Mouse (Mus musculus): ENCODE results near the gene Runx2. TPM values are rescaled to one million over a fixed set of nuclear protein-coding genes. Genes with fewer than 3 reads are reported as not detected.

The Runx2 gene
- total RNA-seq, 2 experiments from 2014 or later: 0.35 to 0.41 TPM

- DNase-seq: peak in 1 of 2 experiments; percentile 18
Observed at GRCm38 (mm10) chr17:44618691-44619090, 195.9 kb downstream of the Runx2 start.

GRCm38 (mm10) chr17:44618175-44618574 lies 196.4 kb downstream of the Runx2 start:
- DNase-seq: peak; percentile 44 to 57

GRCm38 (mm10) chr17:44617741-44618140 lies 196.9 kb downstream of the Runx2 start:
- DNase-seq: no peak

- DNase-seq: peak; percentile 23 to 51
Observed at GRCm38 (mm10) chr17:44613716-44614715, 200.6 kb downstream of the Runx2 start.

- no peak for DNase-seq
Observed at GRCm38 (mm10) chr17:44612641-44613040, 202.0 kb downstream of the Runx2 start.

- no peak for DNase-seq
Observed at GRCm38 (mm10) chr17:44612002-44612401, 202.6 kb downstream of the Runx2 start.

- DNase-seq: no peak
Observed at GRCm38 (mm10) chr17:44611543-44611942, 203.1 kb downstream of the Runx2 start.

- DNase-seq: no peak
Observed at GRCm38 (mm10) chr17:44610828-44611227, 203.8 kb downstream of the Runx2 start.

- no peak for DNase-seq
Observed at GRCm38 (mm10) chr17:44609897-44610641, 204.5 kb downstream of the Runx2 start.

- no peak for DNase-seq
Observed at GRCm38 (mm10) chr17:44609356-44609755, 205.2 kb downstream of the Runx2 start.

GRCm38 (mm10) chr17:44608907-44609306 lies 205.7 kb downstream of the Runx2 start:
- DNase-seq: no peak

GRCm38 (mm10) chr17:44607383-44607782 lies 207.2 kb downstream of the Runx2 start:
- no peak for DNase-seq

GRCm38 (mm10) chr17:44606245-44606644 lies 208.4 kb downstream of the Runx2 start:
- DNase-seq: no peak

- DNase-seq: no peak
Observed at GRCm38 (mm10) chr17:44605749-44606148, 208.8 kb downstream of the Runx2 start.

GRCm38 (mm10) chr17:44603170-44603569 lies 211.4 kb downstream of the Runx2 start:
- DNase-seq: no peak

GRCm38 (mm10) chr17:44601317-44602021 lies 213.1 kb downstream of the Runx2 start:
- peak in 1 of 2 experiments; percentile 13 for DNase-seq

- DNase-seq: no peak
Observed at GRCm38 (mm10) chr17:44599856-44600255, 214.7 kb downstream of the Runx2 start.

- DNase-seq: no peak
Observed at GRCm38 (mm10) chr17:44599132-44599531, 215.5 kb downstream of the Runx2 start.

GRCm38 (mm10) chr17:44597918-44598504 lies 216.6 kb downstream of the Runx2 start:
- DNase-seq: peak; percentile 49 to 50

GRCm38 (mm10) chr17:44592737-44593090 lies 221.9 kb downstream of the Runx2 start:
- no peak for DNase-seq

GRCm38 (mm10) chr17:44592067-44592736 lies 222.4 kb downstream of the Runx2 start:
- DNase-seq: no peak

Measured in heart, adult 18-20 months (tissue).